Mouse (Mus musculus): Measurements from ENCODE around the gene Tbc1d5. TPM values are rescaled to one million over a fixed set of nuclear protein-coding genes. Genes with fewer than 3 reads are reported as not detected.

Tbc1d5 gene
- polyA plus RNA-seq, 1 experiment from 2014 or later: 10.5 TPM

- peak; percentile 97 for ATAC-seq
- H3K4me1 ChIP-seq (replicated peaks): no peaks in the 10 kb centered on the region
- H3K27ac ChIP-seq: 0 out of 2 replicates have a peak overlapping the region, but pooled peaks have one; percentile 17
- no peak overlapping the region for H3K4me3 ChIP-seq (replicated peaks)
- H3K4me2 ChIP-seq (replicated peaks): peak overlapping the region; percentile 39; the same call in 1 of the 2 replicates
- H3K36me3 ChIP-seq: no peaks in the 10 kb centered on the region
- 54% methylated on average over 7 of the region's 7 CpGs for WGBS
- H3K9ac ChIP-seq: no peak overlapping the region
- no peaks in the 10 kb centered on the region for H3K27me3 ChIP-seq (replicated peaks)
- no peaks in the 10 kb centered on the region for H3K9me3 ChIP-seq
These were observed 494.0 kb downstream of the Tbc1d5 start for GRCm38 (mm10) chr17:50684960-50685645.
